Mouse (Mus musculus): ENCODE measurements at regions not wholly inside any gene's neighbourhood (a gene's known extent, or its start where the extent isn't known, plus 50 kb on each side); places are given as distances from the start of the nearest gene placed in this dataset.
A peak's percentile ranks its signal among the peaks of the same experiment; 100 is the strongest.

GRCm38 (mm10) chr10:23600701-23601100 lies 186.4 kb downstream of the Rps12 start:
- Histone ChIP-seq H3K4me1 (peaks cover 36% of the 10 kb centered on the region), H3K27ac (peak overlapping the region; percentile 60; the same call in 1 of the 2 replicates), H3K27me3 (ENCODE audit: poor library complexity, severe bottlenecking) (no peaks in the 10 kb centered on the region), H3K4me3 (no peak overlapping the region), H3K36me3 (replicated peaks) (no peaks in the 10 kb centered on the region), H3K9me3 (no peaks in the 10 kb centered on the region)
- WGBS: 24% methylated on average over 5 of the region's 5 CpGs
- no peak for DNase-seq (ENCODE audit: extremely low spot score, low spot score)

GRCm38 (mm10) chr10:23595541-23595940 lies 191.5 kb downstream of the Rps12 start:
- Histone ChIP-seq H3K27me3 (ENCODE audit: poor library complexity, severe bottlenecking) (no peaks in the 10 kb centered on the region), H3K27ac (no peak overlapping the region), H3K36me3 (replicated peaks) (no peaks in the 10 kb centered on the region), H3K4me1 (peaks cover 2% of the 10 kb centered on the region), H3K9me3 (no peaks in the 10 kb centered on the region), H3K4me3 (no peak overlapping the region)
- DNase-seq (ENCODE audit: extremely low spot score, low spot score): no peak
- 84% methylated on average over 3 of the region's 3 CpGs for WGBS

GRCm38 (mm10) chr10:23580230-23580629 lies 206.8 kb downstream of the Rps12 start:
- no peak for DNase-seq (ENCODE audit: extremely low spot score, low spot score)
- Histone ChIP-seq H3K36me3 (replicated peaks) (no peaks in the 10 kb centered on the region), H3K27me3 (ENCODE audit: poor library complexity, severe bottlenecking) (no peaks in the 10 kb centered on the region), H3K27ac (no peak overlapping the region), H3K9me3 (no peaks in the 10 kb centered on the region), H3K4me1 (peaks cover 5% of the 10 kb centered on the region), H3K4me3 (no peak overlapping the region)
- 60% methylated on average over 5 of the region's 5 CpGs for WGBS

GRCm38 (mm10) chr10:23571013-23571412 lies 216.1 kb downstream of the Rps12 start:
- H3K27me3 ChIP-seq (ENCODE audit: poor library complexity, severe bottlenecking): no peaks in the 10 kb centered on the region
- H3K27ac ChIP-seq: no peak overlapping the region
- no peak overlapping the region for H3K4me3 ChIP-seq
- no peak for DNase-seq (ENCODE audit: extremely low spot score, low spot score)
- no peaks in the 10 kb centered on the region for H3K36me3 ChIP-seq (replicated peaks)
- H3K4me1 ChIP-seq: no peaks in the 10 kb centered on the region
- 93% methylated on average over 4 of the region's 4 CpGs for WGBS
- H3K9me3 ChIP-seq: no peaks in the 10 kb centered on the region

- DNase-seq (ENCODE audit: extremely low spot score, low spot score): no peak
- Histone ChIP-seq H3K27ac (no peak overlapping the region), H3K9me3 (no peaks in the 10 kb centered on the region), H3K4me1 (no peaks in the 10 kb centered on the region), H3K36me3 (replicated peaks) (no peaks in the 10 kb centered on the region), H3K27me3 (ENCODE audit: poor library complexity, severe bottlenecking) (no peaks in the 10 kb centered on the region), H3K4me3 (no peak overlapping the region)
Observed at GRCm38 (mm10) chr10:23569386-23569785, 217.7 kb downstream of the Rps12 start.

- Histone ChIP-seq H3K27ac (no peak overlapping the region), H3K4me3 (no peak overlapping the region), H3K36me3 (replicated peaks) (no peaks in the 10 kb centered on the region), H3K27me3 (ENCODE audit: poor library complexity, severe bottlenecking) (no peaks in the 10 kb centered on the region), H3K4me1 (no peaks in the 10 kb centered on the region), H3K9me3 (no peaks in the 10 kb centered on the region)
- DNase-seq (ENCODE audit: extremely low spot score, low spot score): no peak
- WGBS: 92% methylated on average over 5 of the region's 5 CpGs
Observed at GRCm38 (mm10) chr10:23562273-23562885, 211.8 kb upstream of the Eya4 start.

- Histone ChIP-seq H3K27me3 (ENCODE audit: poor library complexity, severe bottlenecking) (no peaks in the 10 kb centered on the region), H3K36me3 (replicated peaks) (no peaks in the 10 kb centered on the region), H3K27ac (no peak overlapping the region), H3K9me3 (no peaks in the 10 kb centered on the region), H3K4me1 (no peaks in the 10 kb centered on the region), H3K4me3 (no peak overlapping the region)
- DNase-seq (ENCODE audit: extremely low spot score, low spot score): no peak
Observed at GRCm38 (mm10) chr10:23559980-23560658, 209.5 kb upstream of the Eya4 start.

GRCm38 (mm10) chr10:23557828-23558227 lies 207.2 kb upstream of the Eya4 start:
- DNase-seq (ENCODE audit: extremely low spot score, low spot score): no peak
- H3K4me1 ChIP-seq: no peaks in the 10 kb centered on the region
- no peak overlapping the region for H3K4me3 ChIP-seq
- H3K27ac ChIP-seq: no peak overlapping the region
- no peaks in the 10 kb centered on the region for H3K36me3 ChIP-seq (replicated peaks)
- no peaks in the 10 kb centered on the region for H3K9me3 ChIP-seq
- 93% methylated on average over 3 of the region's 3 CpGs for WGBS
- no peaks in the 10 kb centered on the region for H3K27me3 ChIP-seq (ENCODE audit: poor library complexity, severe bottlenecking)

GRCm38 (mm10) chr10:23549207-23549606 lies 198.6 kb upstream of the Eya4 start:
- 23% methylated on average over 3 of the region's 3 CpGs for WGBS
- no peak for DNase-seq (ENCODE audit: extremely low spot score, low spot score)
- H3K4me3 ChIP-seq: no peak overlapping the region

GRCm38 (mm10) chr10:23548322-23548721 lies 197.7 kb upstream of the Eya4 start:
- Histone ChIP-seq H3K4me3 (no peak overlapping the region), H3K9me3 (no peaks in the 10 kb centered on the region), H3K36me3 (replicated peaks) (no peaks in the 10 kb centered on the region), H3K27ac (no peak overlapping the region), H3K27me3 (ENCODE audit: poor library complexity, severe bottlenecking) (no peaks in the 10 kb centered on the region), H3K4me1 (peaks cover 16% of the 10 kb centered on the region)
- no peak for DNase-seq (ENCODE audit: extremely low spot score, low spot score)
- WGBS: 90% methylated on average over 6 of the region's 6 CpGs

More at GRCm38 (mm10) chr10:23549207-23549606, 198.6 kb upstream of the Eya4 start:
- H3K4me1 ChIP-seq: peaks cover 16% of the 10 kb centered on the region
- H3K36me3 ChIP-seq (replicated peaks): no peaks in the 10 kb centered on the region
- H3K27ac ChIP-seq: peak overlapping the region; percentile 54
- no peaks in the 10 kb centered on the region for H3K9me3 ChIP-seq
- no peaks in the 10 kb centered on the region for H3K27me3 ChIP-seq (ENCODE audit: poor library complexity, severe bottlenecking)

GRCm38 (mm10) chr10:23542712-23543111 lies 192.1 kb upstream of the Eya4 start:
- H3K36me3 ChIP-seq (replicated peaks): no peaks in the 10 kb centered on the region
- H3K4me1 ChIP-seq: peaks cover 11% of the 10 kb centered on the region
- no peaks in the 10 kb centered on the region for H3K9me3 ChIP-seq
- DNase-seq (ENCODE audit: extremely low spot score, low spot score): no peak
- 86% methylated on average over 11 of the region's 11 CpGs for WGBS
- no peaks in the 10 kb centered on the region for H3K27me3 ChIP-seq (ENCODE audit: poor library complexity, severe bottlenecking)
- no peak overlapping the region for H3K4me3 ChIP-seq
- no peak overlapping the region for H3K27ac ChIP-seq

- Histone ChIP-seq H3K27me3 (ENCODE audit: poor library complexity, severe bottlenecking) (no peaks in the 10 kb centered on the region), H3K36me3 (replicated peaks) (no peaks in the 10 kb centered on the region), H3K4me1 (peaks cover 11% of the 10 kb centered on the region), H3K9me3 (no peaks in the 10 kb centered on the region), H3K4me3 (no peak overlapping the region), H3K27ac (no peak overlapping the region)
- 46% methylated on average over 5 of the region's 5 CpGs for WGBS
- DNase-seq (ENCODE audit: extremely low spot score, low spot score): no peak
Observed at GRCm38 (mm10) chr10:23541914-23542313, 191.3 kb upstream of the Eya4 start.

- H3K4me3 ChIP-seq: no peak overlapping the region
- H3K27me3 ChIP-seq (ENCODE audit: poor library complexity, severe bottlenecking): no peaks in the 10 kb centered on the region
- DNase-seq (ENCODE audit: extremely low spot score, low spot score): no peak
- no peaks in the 10 kb centered on the region for H3K36me3 ChIP-seq (replicated peaks)
- H3K27ac ChIP-seq: no peak overlapping the region
- H3K9me3 ChIP-seq: no peaks in the 10 kb centered on the region
- H3K4me1 ChIP-seq: peaks cover 4% of the 10 kb centered on the region
Observed at GRCm38 (mm10) chr10:23534636-23535035, 184.1 kb upstream of the Eya4 start.

Data from forebrain, embryonic 10.5 days (tissue).